Mouse (Mus musculus) layer of hippocampus, adult 11-12 months (tissue): ENCODE results near the gene Nup98.
A peak's percentile ranks its signal among the peaks of the same experiment; 100 is the strongest.

Source experiments
- DNase-seq: peaks from one replicate; pipeline ENCODE4 v3.0.0; 2022; ENCODE audit warnings: low spot score

Gene Nup98

GRCm38 (mm10) chr7:102209756-102210721 lies at the start of gene Nup98, which contains the start of gene Pgap2:
Gene Nup98, minus strand, starts transcription at chr7:102210176.
Gene Pgap2, plus strand, starts transcription at chr7:102210208.
- DNase-seq = peak; percentile 99

- DNase-seq = no peak
These were observed 48.8 kb upstream of the Nup98 start for GRCm38 (mm10) chr7:102258753-102259152.

GRCm38 (mm10) chr7:102258189-102258588 lies 48.2 kb upstream of the Nup98 start:
- peak; percentile 87 for DNase-seq

GRCm38 (mm10) chr7:102256636-102257035 lies 46.7 kb upstream of the Nup98 start:
- DNase-seq = no peak

GRCm38 (mm10) chr7:102255954-102256353 lies 46.0 kb upstream of the Nup98 start, which contains the start of gene Rhog:
Gene Rhog, minus strand, starts transcription at chr7:102256054.
- no peak for DNase-seq

GRCm38 (mm10) chr7:102253631-102254030 lies 43.7 kb upstream of the Nup98 start:
- no peak for DNase-seq

GRCm38 (mm10) chr7:102250631-102251214 lies 40.7 kb upstream of the Nup98 start:
- DNase-seq = peak; percentile 91

- peak; percentile 66 for DNase-seq
These were observed 40.1 kb upstream of the Nup98 start for GRCm38 (mm10) chr7:102249896-102250630.

- DNase-seq = no peak
These were observed 39.5 kb upstream of the Nup98 start for GRCm38 (mm10) chr7:102249531-102249895.

GRCm38 (mm10) chr7:102248691-102249404 lies 38.9 kb upstream of the Nup98 start:
- DNase-seq = no peak

- DNase-seq = no peak
These were observed 37.2 kb upstream of the Nup98 start for GRCm38 (mm10) chr7:102246956-102247797.

GRCm38 (mm10) chr7:102246265-102246664 lies 36.3 kb upstream of the Nup98 start:
- no peak for DNase-seq

- peak; percentile 66 for DNase-seq
These were observed 35.8 kb upstream of the Nup98 start for GRCm38 (mm10) chr7:102245775-102246174.

GRCm38 (mm10) chr7:102244782-102245535 lies 35.0 kb upstream of the Nup98 start:
- no peak for DNase-seq

GRCm38 (mm10) chr7:102243870-102244269 lies 33.9 kb upstream of the Nup98 start:
- no peak for DNase-seq

GRCm38 (mm10) chr7:102242917-102243316 lies 32.9 kb upstream of the Nup98 start:
- no peak for DNase-seq

GRCm38 (mm10) chr7:102242371-102242770 lies 32.4 kb upstream of the Nup98 start:
- no peak for DNase-seq

- no peak for DNase-seq
These were observed 29.6 kb upstream of the Nup98 start for GRCm38 (mm10) chr7:102239591-102239990.

- peak; percentile 49 for DNase-seq
These were observed 28.8 kb upstream of the Nup98 start for GRCm38 (mm10) chr7:102238686-102239286.

- DNase-seq = no peak
These were observed 23.1 kb upstream of the Nup98 start for GRCm38 (mm10) chr7:102233059-102233458.
